Mouse (Mus musculus) liver, embryonic 11.5 days (tissue): ENCODE data around the gene Vps4b. TPM values are rescaled to one million over a fixed set of nuclear protein-coding genes. Genes with fewer than 3 reads are reported as not detected.
"Not testable (repeated sequence)": the region's sequence is repeated elsewhere in the genome, so short reads cannot be mapped to it uniquely, and the experiment has no call there.

Source experiments
- ATAC-seq: fragments of 200-750 bp; cut with Nextera tagmentation; replicated peaks from 2 replicates; pipeline ENCODE4 v1.8.0; 2017; ENCODE audit warnings: moderate number of reproducible peaks, mild to moderate bottlenecking, moderate TSS enrichment, moderate library complexity; ENCODE audit not compliant: low FRiP score
- DNase-seq: peaks from one replicate; pipeline ENCODE4 v3.0.0-alpha.2; 2017; ENCODE audit warnings: low spot score
- H3K27ac ChIP-seq: fragments of 300-500 bp; sonication (generic); 2 replicates; pipeline ENCODE4 v1.5.1; 2014; ENCODE audit warnings: mild to moderate bottlenecking, low read depth, low read length, control low read depth
- H3K27me3 ChIP-seq: fragments of 300-500 bp; sonication (generic); replicated peaks from 2 replicates; pipeline ENCODE4 v1.6.1; 2014; ENCODE audit warnings: low read length, mixed read lengths; ENCODE audit not compliant: control insufficient read depth, insufficient read depth
- H3K36me3 ChIP-seq: fragments of 300-500 bp; sonication (generic); 2 replicates; pipeline ENCODE4 v1.6.1; 2014; ENCODE audit warnings: mild to moderate bottlenecking, low read length, moderate library complexity, mixed read lengths; ENCODE audit not compliant: control insufficient read depth, insufficient read depth
- H3K4me1 ChIP-seq: fragments of 300-500 bp; sonication (generic); replicated peaks from 2 replicates; pipeline ENCODE4 v1.6.1; 2014; ENCODE audit warnings: low read length, mixed read lengths; ENCODE audit not compliant: control insufficient read depth, insufficient read depth
- H3K4me2 ChIP-seq: fragments of 300-500 bp; sonication (generic); 2 replicates; pipeline ENCODE4 v1.6.1; 2014; ENCODE audit warnings: mild to moderate bottlenecking, control low read depth, moderate library complexity
- H3K4me3 ChIP-seq: fragments of 300-500 bp; sonication (generic); 2 replicates; pipeline ENCODE4 v1.5.1; 2014; ENCODE audit warnings: low read depth, low read length, control low read depth
- H3K9ac ChIP-seq: fragments of 300-500 bp; sonication (generic); 2 replicates; pipeline ENCODE4 v1.6.1; 2014; ENCODE audit warnings: low read depth, low read length, control low read depth
- H3K9me3 ChIP-seq: fragments of 300-500 bp; sonication (generic); 2 replicates; pipeline ENCODE4 v1.6.1; 2016; ENCODE audit warnings: low read length, inconsistent platforms, mixed read lengths; ENCODE audit not compliant: control insufficient read depth
- WGBS: fragments of 180-500 bp; shearing (Covaris S2); extraction: QIAGEN DNeasy Blood & Tissue Kit; methylation state at CpG from one replicate; pipeline ENCODE4 v1.1.7; 2014; 5-methylcytosine and 5-hydroxymethylcytosine counted together
- polyA plus RNA-seq: library from polyadenylated mRNA; unstranded; fragments of >200 nt; fragmentation: Nextera tagmentation; extraction: Ambion mirVana; gene quantifications from 2 replicates; pipeline ENCODE4 v1.2.1, GENCODE M21; 2014

Gene Vps4b
- polyA plus RNA-seq, 1 experiment from 2014 or later, result 53.7 TPM

DNA sequence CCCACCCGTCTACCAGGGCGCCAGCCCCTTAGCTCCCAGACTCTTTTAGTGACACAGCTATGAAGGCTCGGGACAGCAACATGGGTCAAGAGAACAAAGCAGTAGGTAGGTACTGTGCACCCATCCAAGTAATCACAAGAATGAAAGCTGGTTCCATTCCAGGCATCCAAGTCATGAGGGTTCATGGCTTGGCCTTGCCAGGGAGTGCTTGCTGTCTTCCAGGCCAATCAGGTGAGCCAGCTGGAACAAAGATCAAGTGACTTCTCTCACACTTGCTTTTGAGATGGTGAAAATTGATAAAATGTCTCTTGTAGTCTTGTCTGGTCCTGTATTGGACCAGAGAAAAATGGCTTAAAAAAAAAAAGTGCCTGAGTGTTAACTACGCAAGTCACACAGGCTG is 55.8 kb downstream of the Vps4b start:
- no peaks in the 10 kb centered on the region for H3K4me1 ChIP-seq
- no peak overlapping the region for H3K9ac ChIP-seq
- H3K27me3 ChIP-seq, result no peaks in the 10 kb centered on the region
- no peak overlapping the region for H3K4me2 ChIP-seq
- H3K27ac ChIP-seq, result no peak overlapping the region
- H3K36me3 ChIP-seq, result no peaks in the 10 kb centered on the region; the same call in 1 of the 2 replicates
- no peak for ATAC-seq
- no peak for DNase-seq
- H3K9me3 ChIP-seq, result no peaks in the 10 kb centered on the region
- 88% methylated on average over 4 of the region's 4 CpGs for WGBS
- H3K4me3 ChIP-seq, result no peak overlapping the region

DNA sequence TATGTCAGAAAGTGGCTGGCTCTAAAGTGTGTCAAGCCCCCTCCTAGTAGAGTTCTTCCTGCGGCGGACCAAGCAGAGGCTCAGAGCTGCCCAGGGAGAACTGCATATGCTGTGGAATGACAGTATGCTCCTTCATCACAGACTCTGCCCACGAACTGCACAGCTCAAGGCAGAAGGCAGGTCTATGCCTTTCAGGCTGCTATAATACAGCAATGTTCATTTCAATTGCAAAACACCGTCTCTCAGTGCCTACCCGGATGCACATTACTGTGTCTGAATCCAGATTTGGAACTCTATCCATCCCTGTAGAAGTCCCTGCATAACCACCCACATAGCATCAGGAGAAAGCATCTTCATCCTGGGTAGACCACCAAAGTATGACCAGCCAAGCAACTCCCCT is 56.7 kb downstream of the Vps4b start:
- Histone ChIP-seq H3K9ac (no peak overlapping the region), H3K27ac (no peak overlapping the region), H3K27me3 (no peaks in the 10 kb centered on the region), H3K4me2 (no peak overlapping the region), H3K4me3 (no peak overlapping the region), H3K4me1 (no peaks in the 10 kb centered on the region), H3K9me3 (no peaks in the 10 kb centered on the region), H3K36me3 (no peaks in the 10 kb centered on the region; the same call in 1 of the 2 replicates)
- ATAC-seq (no peak), DNase-seq (no peak)
- WGBS, result 89% methylated on average over 5 of the region's 5 CpGs

DNA sequence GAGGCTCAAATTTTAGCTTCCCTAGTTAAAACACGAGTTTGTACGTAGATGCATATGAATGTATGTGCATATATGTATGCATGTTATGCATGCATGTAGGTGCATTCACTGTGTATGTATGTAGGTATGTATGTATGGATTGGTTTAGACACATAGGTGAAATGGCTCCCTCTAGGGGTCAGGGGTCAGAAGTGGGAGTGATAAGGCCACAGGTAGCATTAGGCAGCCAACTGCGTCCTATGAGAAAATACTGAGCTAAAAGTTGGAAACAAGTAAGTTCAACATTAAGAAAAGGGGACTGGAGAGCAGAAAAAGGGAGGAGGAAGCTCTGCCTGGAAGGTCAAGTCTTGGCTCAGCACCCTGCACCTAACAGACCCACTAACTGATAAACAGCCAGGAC is 58.4 kb downstream of the Vps4b start:
- Histone ChIP-seq H3K36me3 (no peaks in the 10 kb centered on the region; the same call in 1 of the 2 replicates), H3K4me1 (no peaks in the 10 kb centered on the region), H3K9ac (no peak overlapping the region), H3K4me3 (no peak overlapping the region), H3K27me3 (no peaks in the 10 kb centered on the region), H3K9me3 (no peaks in the 10 kb centered on the region), H3K4me2 (no peak overlapping the region), H3K27ac (no peak overlapping the region)
- no peak for DNase-seq
- WGBS, result 85% methylated on average over 3 of the region's 3 CpGs
- ATAC-seq, result no peak; the same call in 1 of the 2 replicates

DNA sequence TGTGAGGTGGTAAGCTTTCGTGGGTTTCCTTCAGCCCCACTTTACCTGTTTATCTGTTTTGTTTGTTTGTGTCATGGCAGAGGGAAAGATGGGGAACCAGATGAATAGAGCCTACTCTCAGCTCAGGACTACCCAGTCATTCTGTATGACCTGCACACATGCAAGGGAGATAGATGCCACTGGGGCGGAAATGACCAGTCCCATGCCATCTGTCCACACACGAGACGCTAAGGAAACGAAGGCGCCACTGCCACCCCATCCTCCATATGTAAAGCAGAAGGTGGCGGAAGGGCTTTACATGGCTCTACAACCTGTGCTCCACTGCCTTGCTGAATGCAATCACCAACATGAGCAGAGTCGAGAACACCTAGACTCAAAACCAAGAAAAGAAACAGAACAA is 60.3 kb downstream of the Vps4b start:
- Histone ChIP-seq H3K36me3 (no peaks in the 10 kb centered on the region; the same call in 1 of the 2 replicates), H3K4me2 (no peak overlapping the region), H3K4me3 (no peak overlapping the region), H3K4me1 (no peaks in the 10 kb centered on the region), H3K9ac (no peak overlapping the region), H3K27me3 (no peaks in the 10 kb centered on the region), H3K9me3 (no peaks in the 10 kb centered on the region), H3K27ac (no peak overlapping the region)
- no peak for ATAC-seq
- DNase-seq, result no peak
- WGBS, result 95% methylated on average over 8 of the region's 8 CpGs

DNA sequence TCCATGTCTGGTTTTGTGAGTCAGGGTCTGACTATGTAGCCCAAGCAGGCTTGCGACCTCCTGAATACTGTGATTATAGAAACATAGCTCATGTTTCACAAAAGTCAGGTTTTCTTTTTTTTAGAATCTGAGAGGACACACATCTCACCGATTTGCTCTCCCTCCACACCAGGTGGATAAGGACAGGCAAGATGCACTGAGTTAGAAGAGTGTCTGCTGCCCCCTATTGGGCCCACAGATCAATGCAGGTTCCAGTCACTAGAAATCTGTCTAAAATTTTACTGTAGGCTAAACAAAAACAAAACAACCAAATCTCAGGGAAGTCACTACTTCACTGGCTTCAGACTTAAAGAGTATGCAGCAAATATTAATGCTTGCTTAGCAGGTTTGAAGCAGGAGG is 60.9 kb downstream of the Vps4b start:
- ATAC-seq, result no peak
- WGBS, result 74% methylated on average over 2 of the region's 2 CpGs
- Histone ChIP-seq H3K36me3 (no peaks in the 10 kb centered on the region; the same call in 1 of the 2 replicates), H3K9ac (no peak overlapping the region), H3K4me3 (no peak overlapping the region), H3K9me3 (no peaks in the 10 kb centered on the region), H3K4me1 (no peaks in the 10 kb centered on the region), H3K4me2 (no peak overlapping the region), H3K27me3 (no peaks in the 10 kb centered on the region), H3K27ac (no peak overlapping the region)
- DNase-seq, result no peak

DNA sequence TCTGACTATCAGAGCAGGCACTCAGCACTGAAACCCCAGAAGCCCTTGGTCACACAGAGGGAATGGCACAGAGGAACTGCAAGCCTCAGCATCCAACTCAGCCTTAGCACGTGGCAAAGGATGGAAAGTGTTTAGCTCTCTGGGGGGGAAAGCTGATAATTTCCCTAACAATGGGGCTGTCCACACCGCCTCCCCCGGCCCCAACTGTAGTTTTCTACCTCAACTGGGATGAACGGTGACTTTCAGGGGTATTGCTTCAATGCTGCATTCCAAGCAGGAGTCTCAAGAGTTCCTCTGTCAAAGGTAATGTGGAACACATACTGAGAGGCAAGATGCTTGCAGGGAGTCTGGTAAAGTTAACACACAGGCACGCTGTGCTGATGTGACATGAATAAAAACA is 74.5 kb downstream of the Vps4b start:
- ATAC-seq (no peak), DNase-seq (no peak)
- H3K9me3 ChIP-seq, result no peaks in the 10 kb centered on the region
- H3K27ac ChIP-seq, result no peak overlapping the region
- WGBS, result 56% methylated on average over 5 of the region's 5 CpGs
- H3K36me3 ChIP-seq, result no peaks in the 10 kb centered on the region
- H3K4me1 ChIP-seq, result no peaks in the 10 kb centered on the region
- H3K9ac ChIP-seq, result no peak overlapping the region
- no peaks in the 10 kb centered on the region for H3K27me3 ChIP-seq
- H3K4me3 ChIP-seq, result no peak overlapping the region
- H3K4me2 ChIP-seq, result no peak overlapping the region

DNA sequence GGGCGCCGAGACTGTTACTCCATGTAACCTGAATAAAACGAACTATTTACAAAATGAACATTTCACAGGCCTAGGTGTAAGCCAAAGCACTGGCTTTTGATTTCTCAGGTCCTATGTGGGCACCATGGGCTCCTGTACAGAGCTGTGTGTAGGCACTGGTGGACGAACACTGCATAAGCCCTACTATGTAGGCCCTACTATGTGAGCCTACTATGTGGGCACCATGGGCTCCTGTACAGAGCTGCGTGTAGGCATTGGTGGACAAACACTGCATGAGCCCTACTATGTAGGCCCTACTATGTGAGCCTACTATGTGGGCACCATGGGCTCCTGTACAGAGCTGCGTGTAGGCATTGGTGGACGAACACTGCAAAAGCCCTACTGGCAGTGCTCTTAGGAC is 78.8 kb downstream of the Vps4b start:
- H3K27me3 ChIP-seq, ATAC-seq, H3K9ac ChIP-seq, H3K9me3 ChIP-seq, DNase-seq, H3K27ac ChIP-seq, H3K36me3 ChIP-seq, H3K4me2 ChIP-seq, H3K4me3 ChIP-seq: not testable (repeated sequence)
- WGBS, result 72% methylated on average over 7 of the region's 7 CpGs
- H3K4me1 ChIP-seq, result peaks cover 12% of the 10 kb centered on the region

DNA sequence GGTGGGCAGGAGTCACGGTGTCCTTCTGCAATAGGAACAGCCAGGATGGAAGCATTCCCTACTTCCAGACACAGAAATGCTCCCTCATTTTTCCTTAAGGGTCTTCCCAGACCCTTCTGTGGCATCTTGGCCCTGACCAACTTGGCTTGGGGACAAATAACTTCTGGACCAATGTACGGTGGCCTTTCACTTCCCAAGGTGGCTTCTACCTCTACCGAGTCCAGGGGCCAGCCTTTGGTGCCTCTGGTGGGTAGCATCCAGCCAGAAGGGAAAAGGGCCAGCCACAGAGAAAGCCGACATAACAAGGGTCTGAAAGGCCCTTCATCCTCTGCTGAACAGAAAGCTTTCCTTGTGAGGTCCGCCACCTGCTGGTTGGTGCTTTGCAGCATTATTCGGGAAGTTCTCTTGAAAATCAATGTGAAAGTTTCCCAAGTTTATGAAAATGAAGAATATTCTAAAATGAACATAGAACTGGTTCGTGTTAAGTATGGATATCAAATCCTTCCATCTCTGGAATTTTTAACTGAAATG is 79.4 kb downstream of the Vps4b start:
- H3K27me3 ChIP-seq, result peaks cover 7% of the 10 kb centered on the region
- H3K36me3 ChIP-seq, result no peaks in the 10 kb centered on the region
- no peak for ATAC-seq
- no peak overlapping the region for H3K4me2 ChIP-seq
- H3K27ac ChIP-seq, result no peak overlapping the region
- H3K9me3 ChIP-seq, result no peaks in the 10 kb centered on the region
- WGBS, result 43% methylated on average over 7 of the region's 7 CpGs
- peaks cover 15% of the 10 kb centered on the region for H3K4me1 ChIP-seq
- H3K9ac ChIP-seq, result no peak overlapping the region
- no peak overlapping the region for H3K4me3 ChIP-seq
- no peak for DNase-seq

DNA sequence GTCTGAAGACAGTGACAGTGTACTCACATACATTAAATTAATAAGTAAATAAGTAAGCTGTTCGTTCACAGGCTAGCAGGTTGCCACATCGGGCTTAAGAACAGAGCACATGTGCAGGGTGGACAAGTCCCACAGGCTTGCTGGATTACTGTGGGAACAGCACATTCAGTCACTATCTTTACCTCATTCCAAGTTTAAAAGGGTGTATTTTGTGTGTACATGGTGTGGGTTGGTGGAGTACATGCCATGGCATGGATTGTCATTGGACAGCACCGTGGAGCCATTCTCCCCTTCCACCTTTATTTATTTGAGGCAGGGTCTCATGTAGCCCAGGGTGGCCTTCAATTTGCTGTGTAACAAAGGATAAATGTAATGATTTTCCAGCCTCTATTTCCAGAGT is 80.4 kb downstream of the Vps4b start:
- H3K9me3 ChIP-seq, result no peaks in the 10 kb centered on the region
- WGBS, result 83% methylated on average over 3 of the region's 3 CpGs
- peaks cover 15% of the 10 kb centered on the region for H3K4me1 ChIP-seq
- H3K36me3 ChIP-seq, result no peaks in the 10 kb centered on the region
- no peak overlapping the region for H3K27ac ChIP-seq
- no peak overlapping the region for H3K4me3 ChIP-seq
- no peak overlapping the region for H3K4me2 ChIP-seq
- DNase-seq (no peak), ATAC-seq (no peak)
- no peak overlapping the region for H3K9ac ChIP-seq
- peaks cover 11% of the 10 kb centered on the region for H3K27me3 ChIP-seq
